Mouse (Mus musculus) lung, postnatal 10 days (tissue): Measurements from ENCODE around the gene B2m.

Experiments
- DNase-seq: peaks from one replicate; pipeline ENCODE4 v3.0.0; 2021

B2m gene

GRCm38 (mm10) chr2:122151221-122151620, 3.7 kb downstream of the B2m start:
- no peak for DNase-seq

- DNase-seq, result no peak
Measured at GRCm38 (mm10) chr2:122152850-122153249, 5.4 kb downstream of the B2m start.

GRCm38 (mm10) chr2:122153681-122154365, 6.3 kb downstream of the B2m start:
- DNase-seq, result no peak

- DNase-seq, result no peak
Measured at GRCm38 (mm10) chr2:122154479-122154878, 7.0 kb downstream of the B2m start.

- no peak for DNase-seq
Measured at GRCm38 (mm10) chr2:122155292-122155691, 7.8 kb downstream of the B2m start.

GRCm38 (mm10) chr2:122156051-122156700, 8.7 kb downstream of the B2m start:
- no peak for DNase-seq

GRCm38 (mm10) chr2:122157561-122157960, 10.1 kb downstream of the B2m start:
- DNase-seq, result no peak

- DNase-seq, result no peak
Measured at GRCm38 (mm10) chr2:122158362-122158802, 10.9 kb downstream of the B2m start.

- DNase-seq, result no peak
Measured at GRCm38 (mm10) chr2:122159667-122160066, 12.2 kb downstream of the B2m start.

GRCm38 (mm10) chr2:122160680-122161079, 13.2 kb downstream of the B2m start, which contains the start of gene Trim69:
Gene Trim69, plus strand, starts transcription at chr2:122160700.
- peak; percentile 92 for DNase-seq

GRCm38 (mm10) chr2:122161542-122161941, 14.1 kb downstream of the B2m start:
- DNase-seq, result no peak

- no peak for DNase-seq
Measured at GRCm38 (mm10) chr2:122162529-122162928, 15.0 kb downstream of the B2m start.

- DNase-seq, result no peak
Measured at GRCm38 (mm10) chr2:122163430-122164195, 16.1 kb downstream of the B2m start.

- no peak for DNase-seq
Measured at GRCm38 (mm10) chr2:122164293-122164692, 16.8 kb downstream of the B2m start.

GRCm38 (mm10) chr2:122171292-122171691, 23.8 kb downstream of the B2m start:
- DNase-seq, result no peak

- DNase-seq, result no peak
Measured at GRCm38 (mm10) chr2:122172188-122172587, 24.7 kb downstream of the B2m start.

- DNase-seq, result no peak
Measured at GRCm38 (mm10) chr2:122180051-122180822, 32.8 kb downstream of the B2m start.

- DNase-seq, result no peak
Measured at GRCm38 (mm10) chr2:122185086-122185485, 37.6 kb downstream of the B2m start.

GRCm38 (mm10) chr2:122186106-122186505, 38.6 kb downstream of the B2m start, which contains the start of the genes Patl2 and Terb2:
Gene Patl2, minus strand, starts transcription at chr2:122186189.
Gene Terb2, plus strand, starts transcription at chr2:122186272.
- no peak for DNase-seq

- no peak for DNase-seq
Measured at GRCm38 (mm10) chr2:122186751-122187150, 39.3 kb downstream of the B2m start.

GRCm38 (mm10) chr2:122191849-122192248, 44.4 kb downstream of the B2m start:
- no peak for DNase-seq

- peak; percentile 17 for DNase-seq
Measured at GRCm38 (mm10) chr2:122194509-122194929, 47.0 kb downstream of the B2m start.

- no peak for DNase-seq
Measured at GRCm38 (mm10) chr2:122201501-122201900, 54.0 kb downstream of the B2m start.
